Comparison of ENCODE assay signal across 8 mouse cellular contexts in the genomic region with DNA sequence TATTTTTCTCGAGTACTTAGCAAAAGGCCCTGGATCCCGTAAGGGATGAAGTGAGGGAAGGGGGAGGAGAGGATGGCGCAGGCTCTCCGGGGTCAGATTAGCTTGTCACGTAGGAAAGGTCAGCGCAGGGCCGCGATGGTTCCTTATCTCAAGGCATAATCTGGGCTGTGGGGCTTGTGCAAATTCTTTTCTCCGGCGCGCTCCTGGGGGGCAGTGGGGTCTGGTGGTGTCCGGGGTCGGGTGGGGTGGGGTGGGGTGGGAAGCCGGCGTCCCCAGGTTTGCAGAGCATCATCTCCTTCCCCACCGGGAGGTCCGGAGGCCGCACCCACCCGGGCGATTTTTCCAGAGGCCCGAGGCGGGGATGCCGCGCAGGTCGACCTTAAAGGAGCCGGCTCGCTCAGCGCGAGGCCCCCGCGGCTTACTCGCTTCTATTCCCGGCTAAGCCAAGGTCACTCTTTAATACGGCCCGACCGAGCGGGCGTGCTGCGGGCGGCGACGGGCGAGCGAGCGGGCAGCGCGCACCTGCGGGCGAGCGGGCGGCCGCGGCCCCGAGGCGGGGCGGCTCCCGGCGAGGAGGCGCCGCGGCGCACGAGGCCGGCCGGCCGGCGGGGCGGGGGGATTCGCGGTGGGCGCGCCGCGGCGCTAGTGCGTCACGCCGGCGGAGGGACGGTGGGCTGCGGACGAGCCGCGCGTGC. TPM values are rescaled to one million over a fixed set of nuclear protein-coding genes. Genes with fewer than 3 reads are reported as not detected.
DNase-seq lines count a peak whose midpoint lies in the region; ATAC-seq and TF ChIP-seq lines count a peak whose summit lies in the region.

No protein-coding gene starts in this region.

- no peak for TF ChIP-seq POLR2A in limb, embryonic 14.5 days (IDR thresholded peaks at IDR 0.05; ENCODE audit: borderline replicate concordance, extremely low read depth, insufficient read depth, insufficient read length)

- TF ChIP-seq CTCF in E14TG2a.4 (conservative IDR thresholded peaks at IDR 0.05; ENCODE audit: low read length) = no peak
- no peak for TF ChIP-seq CTCF in heart, postnatal 0 days (IDR thresholded peaks at IDR 0.05; ENCODE audit: low read depth)

- peaks cover 3% of the 10 kb centered on the region; the same call in 1 of the 2 replicates for H3K36me3 ChIP-seq in E14TG2a.4 (ENCODE audit: insufficient read depth, low read length)
- H3K36me3 ChIP-seq in heart, postnatal 0 days (replicated peaks; ENCODE audit: control insufficient read depth, insufficient read depth, low read length) = no peaks in the 10 kb centered on the region
- no peaks in the 10 kb centered on the region for H3K36me3 ChIP-seq in limb, embryonic 14.5 days (ENCODE audit: control insufficient read depth, insufficient read depth, low read length)

- ATAC-seq in heart, postnatal 0 days (ENCODE audit: insufficient read depth, low read depth) = peak; percentile 67
- peak; percentile 77 for ATAC-seq in limb, embryonic 14.5 days (ENCODE audit: low FRiP score, low read depth)

- peaks cover 67% of the 10 kb centered on the region for H3K4me1 ChIP-seq in E14TG2a.4 (replicated peaks; ENCODE audit: low read depth, low read length)
- H3K4me1 ChIP-seq in heart, postnatal 0 days (ENCODE audit: control insufficient read depth, insufficient read depth) = no peaks in the 10 kb centered on the region
- H3K4me1 ChIP-seq in limb, embryonic 14.5 days (ENCODE audit: control insufficient read depth, insufficient read depth, low read length) = no peaks in the 10 kb centered on the region

- peak overlapping the region; percentile 93 for H3K4me2 ChIP-seq in heart, postnatal 0 days (ENCODE audit: low read depth, low read length)
- peak overlapping the region; percentile 93 for H3K4me2 ChIP-seq in limb, embryonic 14.5 days (replicated peaks; ENCODE audit: low read depth, low read length, severe bottlenecking)

- 1% methylated on average over 64 of the region's 85 CpGs for WGBS in heart, postnatal 0 days
- WGBS in limb, embryonic 14.5 days = under 1% methylated on average over 55 of the region's 85 CpGs

- H3K27ac ChIP-seq in heart, postnatal 0 days (ENCODE audit: low read depth) = no peak overlapping the region
- H3K27ac ChIP-seq in limb, embryonic 14.5 days (replicated peaks; ENCODE audit: low read depth, low read length) = no peak overlapping the region

- H3K4me3 ChIP-seq in E14TG2a.4 (replicated peaks; ENCODE audit: low read length) = peak overlapping the region; percentile 94
- peak overlapping the region; percentile 76 for H3K4me3 ChIP-seq in heart, postnatal 0 days (ENCODE audit: low read depth, low read length)
- H3K4me3 ChIP-seq in limb, embryonic 14.5 days (replicated peaks; ENCODE audit: low read length) = peak overlapping the region; percentile 80

- peak overlapping the region; percentile 64 for H3K9ac ChIP-seq in heart, postnatal 0 days (replicated peaks; ENCODE audit: low read depth, low read length)
- H3K9ac ChIP-seq in limb, embryonic 14.5 days (ENCODE audit: low read depth, low read length, severe bottlenecking) = peak overlapping the region; percentile 74

- H3K9me3 ChIP-seq in E14TG2a.4 (ENCODE audit: low read length) = no peaks in the 10 kb centered on the region
- H3K9me3 ChIP-seq in heart, postnatal 0 days (replicated peaks; ENCODE audit: control insufficient read depth, low read length) = no peaks in the 10 kb centered on the region
- no peaks in the 10 kb centered on the region for H3K9me3 ChIP-seq in limb, embryonic 14.5 days (ENCODE audit: control insufficient read depth, low read length)

- no peaks in the 10 kb centered on the region for H3K27me3 ChIP-seq in E14TG2a.4 (ENCODE audit: insufficient read depth, low read length)
- peaks cover 22% of the 10 kb centered on the region for H3K27me3 ChIP-seq in heart, postnatal 0 days (ENCODE audit: control insufficient read depth, insufficient read depth, low read length)
- peaks cover 9% of the 10 kb centered on the region; the same call in 1 of the 2 replicates for H3K27me3 ChIP-seq in limb, embryonic 14.5 days (ENCODE audit: control insufficient read depth, insufficient read depth, low read length)

- peak; percentile 11 to 76 for DNase-seq in adrenal gland, adult (ENCODE audit: inconsistent age in 2 of 2, low spot score in 1 of 2)
- no peak for DNase-seq in adrenal gland, postnatal 4 days (ENCODE audit: low spot score in 2 of 2)
- peak; percentile 83 for DNase-seq in embryo, embryonic 10 days (ENCODE audit: low spot score)
- DNase-seq in heart, postnatal 0 days (ENCODE audit: low spot score) = no peak
- DNase-seq in limb, embryonic 14.5 days (ENCODE audit: low spot score) = no peak
- DNase-seq in retina, postnatal 1 day = peak; percentile 70
- DNase-seq in thymus, postnatal 14 days = no peak

- no peak for TF ChIP-seq EP300 in heart, postnatal 0 days (IDR thresholded peaks at IDR 0.05; ENCODE audit: low read depth)

RNA-seq across cellular contexts. Expression of a gene that starts 4.0 kb away (rescaled TPM):
- 10 to 100 TPM in 1 of 2 experiments, 1 to 10 TPM in 1; 10.0 to 10.4 TPM for total RNA-seq in adrenal gland, postnatal 4 days (2021)
- 2.3 and 3.1 TPM in 2 replicates for total RNA-seq in heart, postnatal 0 days (2014; rRNA removed; ENCODE audit: low replicate concordance)
- polyA plus RNA-seq in heart, postnatal 0 days (2015; fragmentation: Nextera tagmentation; extraction: Ambion mirVana) = 1.4 and 2.0 TPM in 2 replicates
- polyA plus RNA-seq in limb, embryonic 14.5 days (2012; rRNA removed) = 1.7 and 1.8 TPM in 2 replicates
- 2.8 and 3.6 TPM in 2 replicates for polyA plus RNA-seq in limb, embryonic 14.5 days (2014; fragmentation: Nextera tagmentation; extraction: Ambion mirVana)

RNA-seq across cellular contexts. Expression of a gene that starts 28.0 kb away (rescaled TPM):
- total RNA-seq in adrenal gland, postnatal 4 days (2021) = 10 to 100 TPM in 1 of 2 experiments, 1 to 10 TPM in 1; 2.1 to 26.4 TPM
- 0.65 and 1.3 TPM in 2 replicates for total RNA-seq in heart, postnatal 0 days (2014; rRNA removed; ENCODE audit: low replicate concordance)
- 2.1 and 2.5 TPM in 2 replicates for polyA plus RNA-seq in heart, postnatal 0 days (2015; fragmentation: Nextera tagmentation; extraction: Ambion mirVana)
- 2.1 and 2.8 TPM in 2 replicates for polyA plus RNA-seq in limb, embryonic 14.5 days (2012; rRNA removed)
- polyA plus RNA-seq in limb, embryonic 14.5 days (2014; fragmentation: Nextera tagmentation; extraction: Ambion mirVana) = 5.0 and 5.1 TPM in 2 replicates

RNA-seq across cellular contexts. Expression of a gene that starts 36.9 kb away (rescaled TPM):
- total RNA-seq in adrenal gland, postnatal 4 days (2021) = under 1 TPM in 1 of 2 experiments, not detected in 1; 0.36 TPM
- total RNA-seq in heart, postnatal 0 days (2014; rRNA removed; ENCODE audit: low replicate concordance) = not detected in 2 replicates
- not detected in 2 replicates for polyA plus RNA-seq in heart, postnatal 0 days (2015; fragmentation: Nextera tagmentation; extraction: Ambion mirVana)
- not detected in 2 replicates for polyA plus RNA-seq in limb, embryonic 14.5 days (2012; rRNA removed)
- polyA plus RNA-seq in limb, embryonic 14.5 days (2014; fragmentation: Nextera tagmentation; extraction: Ambion mirVana) = not detected in 2 replicates

Comparison
In these comparisons a context has a peak if more than half of its experiments do, and no peak if none do; other contexts are left out.
1. DNase-seq: peak in adrenal gland, adult (2 of 2), embryo, embryonic 10 days (single experiment) and retina, postnatal 1 day (single experiment); none in adrenal gland, postnatal 4 days (0 of 2), heart, postnatal 0 days (single experiment), limb, embryonic 14.5 days (single experiment) and thymus, postnatal 14 days (single experiment).
2. Peak in every context shown above with its lines, with median percentiles within 50 percentile points of each other: H3K4me3 ChIP-seq.